Mouse (Mus musculus) MEL (cell line): Measurements from ENCODE around the gene Fhl2. TPM values are rescaled to one million over a fixed set of nuclear protein-coding genes. Genes with fewer than 3 reads are reported as not detected.

ENCODE experiments used
- DNase-seq: peaks from one replicate; pipeline ENCODE4 v3.0.0; 2011; ENCODE audit warnings: low read depth, low spot score
- H3K27ac ChIP-seq: 2 replicates; pipeline ENCODE4 v1.5.1; 2012; ENCODE audit warnings: low read depth, mild to moderate bottlenecking, control low read depth, low read length, moderate library complexity; ENCODE audit not compliant: control insufficient read depth
- H3K27me3 ChIP-seq, 2 experiments: fragments of 150-350 bp in 1 of 2; sonication (generic) in 1 of 2; 2 replicates each; pipeline ENCODE4 v1.6.1; 2012; ENCODE audit warnings: low read length in 2 of 2, mild to moderate bottlenecking in 2 of 2, improper control_type of control experiment in 1 of 2, moderate library complexity in 1 of 2; ENCODE audit not compliant: insufficient read depth in 2 of 2, control insufficient read depth in 1 of 2
- H3K36me3 ChIP-seq, 2 experiments: 2 replicates each; pipeline ENCODE4 v1.6.1; 2012 to 2014; ENCODE audit warnings: low read length in 2 of 2, improper control_type of control experiment in 1 of 2, inconsistent platforms in 1 of 2, mild to moderate bottlenecking in 1 of 2; ENCODE audit not compliant: insufficient read depth in 2 of 2, control insufficient read depth in 1 of 2
- H3K4me1 ChIP-seq, 2 experiments: fragments of 150-350 bp in 1 of 2; sonication (generic) in 1 of 2; 2 replicates each; pipeline ENCODE4 v1.6.1; 2012; ENCODE audit warnings: low read length in 2 of 2, improper control_type of control experiment in 1 of 2, mild to moderate bottlenecking in 1 of 2; ENCODE audit not compliant: insufficient read depth in 2 of 2, control insufficient read depth in 1 of 2
- H3K4me3 ChIP-seq, 2 experiments: fragments of 150-350 bp in 1 of 2; sonication (generic) in 1 of 2; 2 replicates each; pipeline ENCODE4 v1.5.1; 2012; ENCODE audit warnings: low read depth in 2 of 2, low read length in 2 of 2, mild to moderate bottlenecking in 2 of 2, moderate library complexity in 2 of 2, control low read depth in 1 of 2, improper control_type of control experiment in 1 of 2; ENCODE audit not compliant: control insufficient read depth in 1 of 2, insufficient read depth in 1 of 2
- H3K79me2 ChIP-seq: 2 replicates; pipeline ENCODE4 v1.6.1; 2012; ENCODE audit warnings: mild to moderate bottlenecking, low read length, moderate library complexity; ENCODE audit not compliant: control insufficient read depth, poor library complexity, insufficient read depth
- H3K9ac ChIP-seq: 2 replicates; pipeline ENCODE4 v1.6.1; 2012; ENCODE audit warnings: low read depth, mild to moderate bottlenecking, control low read depth, low read length, moderate library complexity; ENCODE audit not compliant: control insufficient read depth, poor library complexity, severe bottlenecking
- H3K9me3 ChIP-seq: fragments of 150-350 bp; sonication (generic); replicated peaks from 2 replicates; pipeline ENCODE4 v1.6.1; 2012; ENCODE audit warnings: mild to moderate bottlenecking, low read length, improper control_type of control experiment, moderate library complexity; ENCODE audit not compliant: insufficient read depth
- BHLHE40 ChIP-seq: IDR thresholded peaks from 2 replicates; pipeline ENCODE4 v1.6.1; 2012; ENCODE audit warnings: low read depth, mild to moderate bottlenecking, inconsistent platforms, low read length, improper control_type of control experiment, borderline replicate concordance
- CHD1 ChIP-seq: IDR thresholded peaks from 2 replicates; pipeline ENCODE4 v1.6.1; 2012; ENCODE audit warnings: low read depth, mild to moderate bottlenecking, inconsistent platforms, low read length, improper control_type of control experiment
- CHD2 ChIP-seq: IDR thresholded peaks from 2 replicates; pipeline ENCODE4 v1.6.1; 2011; ENCODE audit warnings: low read length, improper control_type of control experiment
- CTCF ChIP-seq, 3 experiments: IDR thresholded peaks in 2 of 3; conservative IDR thresholded peaks in 1 of 3; 2 replicates each; pipeline ENCODE4 v1.5.1; 2011 to 2012; ENCODE audit warnings: low read length in 3 of 3, low read depth in 2 of 3, mild to moderate bottlenecking in 2 of 3, improper control_type of control experiment in 1 of 3, inconsistent platforms in 1 of 3, mixed read lengths in 1 of 3, moderate library complexity in 1 of 3; ENCODE audit not compliant: control insufficient read depth in 1 of 3, insufficient read depth in 1 of 3, poor library complexity in 1 of 3, severe bottlenecking in 1 of 3
- ELF1 ChIP-seq: IDR thresholded peaks from 2 replicates; pipeline ENCODE4 v1.6.1; 2014; ENCODE audit warnings: low read depth, mild to moderate bottlenecking, inconsistent platforms, low read length, improper control_type of control experiment, moderate library complexity
- ETS1 ChIP-seq: IDR thresholded peaks from 2 replicates; pipeline ENCODE4 v1.6.1; 2012; ENCODE audit warnings: low read depth, mild to moderate bottlenecking, inconsistent platforms, low read length, improper control_type of control experiment, moderate library complexity
- GATA1 ChIP-seq: IDR thresholded peaks from 2 replicates; pipeline ENCODE4 v1.6.1; 2011; ENCODE audit warnings: low read depth, low read length, improper control_type of control experiment
- JUND ChIP-seq: IDR thresholded peaks from 2 replicates; pipeline ENCODE4 v1.6.1; 2011; ENCODE audit warnings: low read depth, mild to moderate bottlenecking, improper control_type of control experiment, low read length
- KAT2A ChIP-seq: conservative IDR thresholded peaks from 2 replicates; pipeline ENCODE4 v1.6.1; 2012; ENCODE audit warnings: low read depth, low read length, improper control_type of control experiment, inconsistent platforms
- MAFK ChIP-seq: IDR thresholded peaks from 2 replicates; pipeline ENCODE4 v1.6.1; 2011; ENCODE audit warnings: low read depth, mild to moderate bottlenecking, low read length, improper control_type of control experiment, borderline replicate concordance
- MAX ChIP-seq: IDR thresholded peaks from 2 replicates; pipeline ENCODE4 v1.6.1; 2011; ENCODE audit warnings: low read length, improper control_type of control experiment
- MAZ ChIP-seq: IDR thresholded peaks from 2 replicates; pipeline ENCODE4 v1.6.1; 2012; ENCODE audit warnings: low read depth, mild to moderate bottlenecking, inconsistent platforms, low read length, improper control_type of control experiment
- MEF2A ChIP-seq: IDR thresholded peaks from 2 replicates; pipeline ENCODE4 v1.6.1; 2014; ENCODE audit warnings: low read depth, mild to moderate bottlenecking, inconsistent platforms, low read length, improper control_type of control experiment; ENCODE audit not compliant: poor library complexity, insufficient replicate concordance, severe bottlenecking; ENCODE audit errors: extremely low read depth
- MXI1 ChIP-seq: IDR thresholded peaks from 2 replicates; pipeline ENCODE4 v1.6.1; 2011; ENCODE audit warnings: mild to moderate bottlenecking, low read depth, low read length, improper control_type of control experiment
- MYB ChIP-seq: IDR thresholded peaks from 2 replicates; pipeline ENCODE4 v1.6.1; 2011; ENCODE audit warnings: mild to moderate bottlenecking, low read depth, low read length, improper control_type of control experiment
- NELFE ChIP-seq: IDR thresholded peaks from 2 replicates; pipeline ENCODE4 v1.6.1; 2011; ENCODE audit warnings: low read depth, low read length, improper control_type of control experiment
- POLR2A ChIP-seq, 2 experiments: IDR thresholded peaks; 2 replicates each; pipeline ENCODE4 v1.6.1; 2011 to 2012; ENCODE audit warnings: low read length in 2 of 2, mild to moderate bottlenecking in 2 of 2, control low read depth in 1 of 2, improper control_type of control experiment in 1 of 2, low read depth in 1 of 2, moderate library complexity in 1 of 2; ENCODE audit not compliant: control insufficient read depth in 1 of 2, insufficient read depth in 1 of 2, poor library complexity in 1 of 2
- POLR2AphosphoS2 ChIP-seq: IDR thresholded peaks from 2 replicates; pipeline ENCODE4 v1.6.1; 2011; ENCODE audit warnings: low read length, improper control_type of control experiment
- POLR2AphosphoS5 ChIP-seq: IDR thresholded peaks from 2 replicates; pipeline ENCODE4 v1.6.1; 2012; ENCODE audit warnings: low read depth, borderline replicate concordance, mild to moderate bottlenecking, inconsistent platforms, low read length, moderate library complexity, mixed read lengths
- RAD21 ChIP-seq: IDR thresholded peaks from 2 replicates; pipeline ENCODE4 v1.6.1; 2011; ENCODE audit warnings: mild to moderate bottlenecking, low read depth, low read length, improper control_type of control experiment
- RCOR1 ChIP-seq: IDR thresholded peaks from 2 replicates; pipeline ENCODE4 v1.6.1; 2012; ENCODE audit warnings: low read depth, mild to moderate bottlenecking, inconsistent platforms, low read length, improper control_type of control experiment
- SIN3A ChIP-seq: IDR thresholded peaks from 2 replicates; pipeline ENCODE4 v1.6.1; 2012; ENCODE audit warnings: low read length, improper control_type of control experiment, inconsistent platforms
- TAL1 ChIP-seq: IDR thresholded peaks from 2 replicates; pipeline ENCODE4 v1.6.1; 2012; ENCODE audit warnings: mild to moderate bottlenecking, inconsistent platforms, low read length, moderate library complexity, mixed read lengths
- TBP ChIP-seq: IDR thresholded peaks from 2 replicates; pipeline ENCODE4 v1.8.0; 2011; ENCODE audit warnings: low read depth, low read length, improper control_type of control experiment
- TCF12 ChIP-seq: IDR thresholded peaks from 2 replicates; pipeline ENCODE4 v1.6.1; 2014; ENCODE audit warnings: low read depth, mild to moderate bottlenecking, inconsistent platforms, low read length, improper control_type of control experiment, moderate library complexity
- UBTF ChIP-seq: IDR thresholded peaks from 2 replicates; pipeline ENCODE4 v1.6.1; 2012; ENCODE audit warnings: low read depth, mild to moderate bottlenecking, inconsistent platforms, low read length, improper control_type of control experiment, moderate library complexity, borderline replicate concordance; ENCODE audit not compliant: insufficient read depth
- USF1 ChIP-seq: IDR thresholded peaks from 2 replicates; pipeline ENCODE4 v1.6.1; 2014; ENCODE audit warnings: low read depth, mild to moderate bottlenecking, inconsistent platforms, low read length, improper control_type of control experiment, moderate library complexity
- USF2 ChIP-seq, 2 experiments: IDR thresholded peaks; 2 replicates each; pipeline ENCODE4 v1.6.1; 2011 to 2012; ENCODE audit warnings: improper control_type of control experiment in 2 of 2, low read length in 2 of 2, borderline replicate concordance in 1 of 2, inconsistent platforms in 1 of 2, low read depth in 1 of 2, mild to moderate bottlenecking in 1 of 2; ENCODE audit not compliant: insufficient read depth in 1 of 2
- ZC3H11A ChIP-seq: IDR thresholded peaks from 2 replicates; pipeline ENCODE4 v1.6.1; 2012; ENCODE audit warnings: low read depth, mild to moderate bottlenecking, inconsistent platforms, low read length, improper control_type of control experiment
- ZKSCAN1 ChIP-seq: IDR thresholded peaks from 2 replicates; pipeline ENCODE4 v1.6.1; 2012; ENCODE audit warnings: low read depth, mild to moderate bottlenecking, inconsistent platforms, low read length, improper control_type of control experiment, moderate library complexity
- ZNF384 ChIP-seq: IDR thresholded peaks from 2 replicates; pipeline ENCODE4 v1.6.1; 2012; ENCODE audit warnings: low read depth, mild to moderate bottlenecking, inconsistent platforms, low read length, improper control_type of control experiment
- polyA plus RNA-seq, 2 experiments: library from polyadenylated mRNA; stranded (reverse) in 1 of 2; unstranded in 1 of 2; fragments of >175 nt in 1 of 2; fragments of >200 nt in 1 of 2; gene quantifications; 2 replicates each; pipeline versions ENCODE4 v1.2.1 to v1.2.4; 2012; ENCODE audit warnings: low replicate concordance in 2 of 2, low read depth in 1 of 2; ENCODE audit not compliant: insufficient read length in 2 of 2, insufficient read depth in 1 of 2, missing spikeins in 1 of 2
- total RNA-seq: library from RNA; depleted of rRNA; stranded (reverse); fragments of 300-350 nt; gene quantifications from 2 replicates; pipeline ENCODE4 v1.2.3, GENCODE M21; 2012

Fhl2 gene
- total and polyA plus RNA-seq, 3 experiments, result not detected

GRCm38 (mm10) chr1:43164582-43164981 lies 32.2 kb downstream of the Fhl2 start:
- no peak overlapping the region for H3K4me3 ChIP-seq
- TF ChIP-seq MYB (no peak), ZNF384 (no peak), MXI1 (no peak), ZKSCAN1 (no peak), RAD21 (no peak), ETS1 (no peak), UBTF (no peak), SIN3A (no peak), ELF1 (no peak), CTCF (IDR thresholded peaks at IDR 0.05 in 2 of 3, conservative IDR thresholded peaks at IDR 0.05 in 1 of 3; ENCODE audit: control insufficient read depth in 1 of 3, insufficient read depth in 1 of 3, low read depth in 2 of 3, low read length in 3 of 3, poor library complexity in 1 of 3, severe bottlenecking in 1 of 3) (no peak), POLR2AphosphoS5 (no peak), TCF12 (no peak), USF1 (no peak), GATA1 (no peak), MAX (no peak), MAZ (no peak), TBP (no peak), NELFE (no peak)
- H3K27ac ChIP-seq, result no peak overlapping the region

GRCm38 (mm10) chr1:43163467-43164418 lies 33.0 kb downstream of the Fhl2 start:
- H3K79me2 ChIP-seq, result no peaks in the 10 kb centered on the region
- H3K4me3 ChIP-seq, result no peak overlapping the region
- no peak for DNase-seq
- no peaks in the 10 kb centered on the region for H3K27me3 ChIP-seq
- H3K36me3 ChIP-seq, result no peaks in the 10 kb centered on the region
- no peak overlapping the region for H3K27ac ChIP-seq
- no peak overlapping the region for H3K9ac ChIP-seq
- TF ChIP-seq RCOR1 (no peak), CTCF (IDR thresholded peaks at IDR 0.05 in 2 of 3, conservative IDR thresholded peaks at IDR 0.05 in 1 of 3; ENCODE audit: control insufficient read depth in 1 of 3, insufficient read depth in 1 of 3, low read depth in 2 of 3, low read length in 3 of 3, poor library complexity in 1 of 3, severe bottlenecking in 1 of 3) (no peak), BHLHE40 (no peak), KAT2A (no peak), TAL1 (no peak), NELFE (no peak), ZC3H11A (no peak), CHD2 (no peak), MEF2A (no peak), RAD21 (no peak), MYB (no peak), POLR2AphosphoS2 (no peak), JUND (no peak), MAZ (no peak), USF2 (IDR thresholded peaks at IDR 0.05; ENCODE audit: borderline replicate concordance in 1 of 2, insufficient read depth in 1 of 2, low read depth in 1 of 2, low read length in 2 of 2) (no peak), MAFK (no peak), ELF1 (no peak), POLR2A (IDR thresholded peaks at IDR 0.05; ENCODE audit: control insufficient read depth in 1 of 2, insufficient read depth in 1 of 2, low read depth in 1 of 2, low read length in 2 of 2, poor library complexity in 1 of 2) (no peak), CHD1 (no peak), ETS1 (no peak)
- no peaks in the 10 kb centered on the region for H3K9me3 ChIP-seq
- no peaks in the 10 kb centered on the region for H3K4me1 ChIP-seq

More at GRCm38 (mm10) chr1:43164582-43164981, 32.2 kb downstream of the Fhl2 start:
- Histone ChIP-seq H3K9me3 (no peaks in the 10 kb centered on the region), H3K36me3 (no peaks in the 10 kb centered on the region), H3K9ac (no peak overlapping the region), H3K27me3 (no peaks in the 10 kb centered on the region), H3K79me2 (no peaks in the 10 kb centered on the region), H3K4me1 (no peaks in the 10 kb centered on the region)
- no peak for DNase-seq
